14 mouse cellular contexts compared by ENCODE assay signal in the genomic region with DNA sequence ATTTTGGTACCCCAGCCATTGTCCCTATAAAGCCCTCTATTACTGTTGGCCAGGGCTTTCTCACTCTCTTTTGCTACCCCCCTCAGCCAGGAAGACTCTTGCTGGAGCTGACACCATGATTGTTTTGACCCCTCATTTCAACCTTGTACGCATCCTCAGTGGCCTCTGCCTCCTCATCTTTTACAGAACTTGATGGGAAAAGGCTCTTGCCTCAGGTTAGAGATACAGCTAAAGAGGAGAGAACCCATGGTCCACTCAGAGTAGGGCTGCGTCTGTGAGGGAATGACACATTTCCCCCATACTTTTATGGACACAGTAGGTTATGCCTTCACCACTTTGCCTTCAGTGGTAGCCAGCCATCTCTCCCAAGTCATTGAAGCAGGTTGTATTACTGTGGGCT.
"Had no signal": no experiment of that assay in that cellular context is flagged by ENCODE, and none has a peak within 500 bp of the region (broad histone marks: within the 10 kb centered on the region; RNA-seq: fewer than 3 reads in every experiment).

No protein-coding gene starts in this region.

- H3K9ac ChIP-seq: neural tube, embryonic 15.5 days; stomach, embryonic 15.5 days had no signal

- H3K27ac ChIP-seq: neural tube, embryonic 15.5 days; stomach, embryonic 15.5 days; stomach, postnatal 0 days had no signal

- H3K27me3 ChIP-seq: neural tube, embryonic 15.5 days; stomach, embryonic 15.5 days had no signal

- H3K4me2 ChIP-seq: neural tube, embryonic 15.5 days; stomach, embryonic 15.5 days had no signal

- DNase-seq: retina, postnatal 1 day; right cerebral cortex, adult 18-20 months; right cerebral cortex, postnatal 14 days; right cerebral cortex, postnatal 4 days; spleen, adult 18-20 months; thymus, adult 18-20 months; thymus, adult 2 months; thymus, postnatal 14 days; thymus, postnatal 25 days; thymus, postnatal 36 days; thymus, postnatal 4 days had no signal

- H3K9me3 ChIP-seq: neural tube, embryonic 15.5 days; stomach, embryonic 15.5 days had no signal

- H3K36me3 ChIP-seq: neural tube, embryonic 15.5 days had no signal

- H3K4me1 ChIP-seq: neural tube, embryonic 15.5 days; stomach, embryonic 15.5 days had no signal

- H3K4me3 ChIP-seq: neural tube, embryonic 15.5 days; stomach, embryonic 15.5 days had no signal
